Comparison of ENCODE assay signal across 8 mouse cellular contexts in genomic region chr7:66110636-66111112, GRCm38 (mm10). TPM values are rescaled to one million over a fixed set of nuclear protein-coding genes. Genes with fewer than 3 reads are reported as not detected.
DNase-seq lines count a peak whose midpoint lies in the region; ATAC-seq and TF ChIP-seq lines count a peak whose summit lies in the region.

No protein-coding gene starts in this region.

- no peaks in the 10 kb centered on the region for H3K36me3 ChIP-seq in heart, embryonic 15.5 days
- H3K36me3 ChIP-seq in E14TG2a.4 (ENCODE audit: insufficient read depth, low read length) = no peaks in the 10 kb centered on the region
- 0 out of 2 replicates have a peak, but pooled peaks cover 4% of the 10 kb centered on the region for H3K36me3 ChIP-seq in embryonic facial prominence, embryonic 13.5 days
- no peaks in the 10 kb centered on the region for H3K36me3 ChIP-seq in neural tube, embryonic 13.5 days

- no peaks in the 10 kb centered on the region for H3K27me3 ChIP-seq in heart, embryonic 15.5 days
- H3K27me3 ChIP-seq in E14TG2a.4 (ENCODE audit: insufficient read depth, low read length) = peaks cover 39% of the 10 kb centered on the region
- H3K27me3 ChIP-seq in embryonic facial prominence, embryonic 13.5 days = no peaks in the 10 kb centered on the region
- H3K27me3 ChIP-seq in neural tube, embryonic 13.5 days = no peaks in the 10 kb centered on the region

- no peak for DNase-seq in heart, postnatal 4 days
- DNase-seq in kidney, postnatal 10 days = peak; percentile 32
- no peak for DNase-seq in left cerebral cortex, adult 9 months (ENCODE audit: low spot score in 2 of 2)
- DNase-seq in urinary bladder, postnatal 25 days (ENCODE audit: low spot score) = no peak

- H3K4me2 ChIP-seq in heart, embryonic 15.5 days = peak overlapping the region; percentile 97
- peak overlapping the region; percentile 84 for H3K4me2 ChIP-seq in embryonic facial prominence, embryonic 13.5 days
- H3K4me2 ChIP-seq in neural tube, embryonic 13.5 days = peak overlapping the region; percentile 68

- no peak for TF ChIP-seq CTCF in E14TG2a.4 (conservative IDR thresholded peaks at IDR 0.05; ENCODE audit: low read length)

- H3K27ac ChIP-seq in heart, embryonic 15.5 days = peak overlapping the region; percentile 91
- H3K27ac ChIP-seq in embryonic facial prominence, embryonic 13.5 days = peak overlapping the region; percentile 85
- H3K27ac ChIP-seq in neural tube, embryonic 13.5 days (replicated peaks) = peak overlapping the region; percentile 96

- WGBS in heart, embryonic 15.5 days = 3% methylated on average over 10 of the region's 10 CpGs
- 2% methylated on average over 10 of the region's 10 CpGs for WGBS in embryonic facial prominence, embryonic 13.5 days
- WGBS in neural tube, embryonic 13.5 days = 4% methylated on average over 10 of the region's 10 CpGs

- peak overlapping the region; percentile 86 for H3K9ac ChIP-seq in heart, embryonic 15.5 days
- peak overlapping the region; percentile 98 for H3K9ac ChIP-seq in embryonic facial prominence, embryonic 13.5 days
- H3K9ac ChIP-seq in neural tube, embryonic 13.5 days = peak overlapping the region; percentile 81

- peak overlapping the region; percentile 95 for H3K4me3 ChIP-seq in heart, embryonic 15.5 days
- peak overlapping the region; percentile 83 for H3K4me3 ChIP-seq in E14TG2a.4 (replicated peaks; ENCODE audit: low read length)
- peak overlapping the region; percentile 93 for H3K4me3 ChIP-seq in embryonic facial prominence, embryonic 13.5 days
- H3K4me3 ChIP-seq in neural tube, embryonic 13.5 days = peak overlapping the region; percentile 72

- H3K9me3 ChIP-seq in heart, embryonic 15.5 days (replicated peaks) = no peaks in the 10 kb centered on the region
- no peaks in the 10 kb centered on the region for H3K9me3 ChIP-seq in E14TG2a.4 (ENCODE audit: low read length)
- no peaks in the 10 kb centered on the region for H3K9me3 ChIP-seq in embryonic facial prominence, embryonic 13.5 days
- no peaks in the 10 kb centered on the region for H3K9me3 ChIP-seq in neural tube, embryonic 13.5 days

- H3K4me1 ChIP-seq in heart, embryonic 15.5 days (replicated peaks) = peaks cover 46% of the 10 kb centered on the region
- H3K4me1 ChIP-seq in E14TG2a.4 (replicated peaks; ENCODE audit: low read depth, low read length) = peaks cover 23% of the 10 kb centered on the region
- peaks cover 49% of the 10 kb centered on the region for H3K4me1 ChIP-seq in embryonic facial prominence, embryonic 13.5 days
- H3K4me1 ChIP-seq in neural tube, embryonic 13.5 days (replicated peaks) = peaks cover 53% of the 10 kb centered on the region

- no peak for ATAC-seq in heart, embryonic 15.5 days (replicated peaks; ENCODE audit: insufficient number of reproducible peaks, insufficient read depth, low FRiP score, low read depth)
- ATAC-seq in embryonic facial prominence, embryonic 13.5 days (ENCODE audit: insufficient number of reproducible peaks, insufficient read depth, low FRiP score, low TSS enrichment, low read depth) = no peak
- no peak for ATAC-seq in neural tube, embryonic 13.5 days (ENCODE audit: low read depth)

RNA-seq across cellular contexts. Expression of gene Chsy1, which starts 1.4 kb away (rescaled TPM):
- polyA plus RNA-seq in heart, embryonic 15.5 days (2015; fragmentation: Nextera tagmentation; extraction: Ambion mirVana) = 12.7 and 13.4 TPM in 2 replicates
- total RNA-seq in heart, postnatal 4 days (2021) = 10 to 100 TPM; 51.4 to 52.3 TPM
- 22.7 and 24.4 TPM in 2 replicates for polyA plus RNA-seq in embryonic facial prominence, embryonic 13.5 days (2015; fragmentation: Nextera tagmentation; extraction: Ambion mirVana)
- polyA plus RNA-seq in neural tube, embryonic 13.5 days (2015; fragmentation: Nextera tagmentation; extraction: Ambion mirVana) = 11.5 and 13.3 TPM in 2 replicates

RNA-seq across cellular contexts. Expression of gene Selenos, which starts 31.2 kb away (rescaled TPM):
- polyA plus RNA-seq in heart, embryonic 15.5 days (2015; fragmentation: Nextera tagmentation; extraction: Ambion mirVana) = 64.5 and 70.4 TPM in 2 replicates
- total RNA-seq in heart, postnatal 4 days (2021) = 10 to 100 TPM; 33.9 to 36.5 TPM
- polyA plus RNA-seq in embryonic facial prominence, embryonic 13.5 days (2015; fragmentation: Nextera tagmentation; extraction: Ambion mirVana) = 111 and 113 TPM in 2 replicates
- 97.2 and 105 TPM in 2 replicates for polyA plus RNA-seq in neural tube, embryonic 13.5 days (2015; fragmentation: Nextera tagmentation; extraction: Ambion mirVana)

RNA-seq across cellular contexts. Expression of gene Snrpa1, which starts 51.9 kb away (rescaled TPM):
- 86.1 and 90.1 TPM in 2 replicates for polyA plus RNA-seq in heart, embryonic 15.5 days (2015; fragmentation: Nextera tagmentation; extraction: Ambion mirVana)
- 10 to 100 TPM; 40.1 to 42.7 TPM for total RNA-seq in heart, postnatal 4 days (2021)
- polyA plus RNA-seq in embryonic facial prominence, embryonic 13.5 days (2015; fragmentation: Nextera tagmentation; extraction: Ambion mirVana) = 179 and 209 TPM in 2 replicates
- polyA plus RNA-seq in neural tube, embryonic 13.5 days (2015; fragmentation: Nextera tagmentation; extraction: Ambion mirVana) = 128 and 129 TPM in 2 replicates
